Mouse (Mus musculus) testis, adult 2 months (tissue): Measurements from ENCODE around the gene Ldlrad3. TPM values are rescaled to one million over a fixed set of nuclear protein-coding genes. Genes with fewer than 3 reads are reported as not detected.

Experiments
- H3K27ac ChIP-seq: fragments of 200-500 bp; 2 replicates; pipeline ENCODE4 v1.5.1; 2012; ENCODE audit warnings: low read depth, low read length; ENCODE audit not compliant: control insufficient read depth, insufficient read depth
- H3K27me3 ChIP-seq: fragments of 200-500 bp; 2 replicates; pipeline ENCODE4 v1.6.1; 2012; ENCODE audit warnings: mild to moderate bottlenecking, low read length, moderate library complexity; ENCODE audit not compliant: control insufficient read depth, insufficient read depth
- H3K36me3 ChIP-seq: fragments of 200-500 bp; 2 replicates; pipeline ENCODE4 v1.6.1; 2012; ENCODE audit warnings: mild to moderate bottlenecking, low read length; ENCODE audit not compliant: control insufficient read depth, insufficient read depth
- H3K4me1 ChIP-seq: fragments of 200-500 bp; 2 replicates; pipeline ENCODE4 v1.6.1; 2012; ENCODE audit warnings: low read length; ENCODE audit not compliant: control insufficient read depth, insufficient read depth
- H3K4me3 ChIP-seq: fragments of 200-500 bp; 2 replicates; pipeline ENCODE4 v1.5.1; 2012; ENCODE audit warnings: low read depth, mild to moderate bottlenecking, low read length, moderate library complexity, mixed read lengths; ENCODE audit not compliant: control insufficient read depth
- CTCF ChIP-seq: fragments of 200-500 bp; IDR thresholded peaks from 2 replicates; pipeline ENCODE4 v1.5.1; 2012; ENCODE audit warnings: low read depth, mild to moderate bottlenecking, inconsistent platforms, low read length, moderate library complexity; ENCODE audit not compliant: control insufficient read depth, insufficient read depth, insufficient replicate concordance
- POLR2A ChIP-seq: fragments of 200-500 bp; IDR thresholded peaks from 2 replicates; pipeline ENCODE4 v1.6.1; 2012; ENCODE audit warnings: low read depth, mild to moderate bottlenecking, inconsistent platforms, low read length, moderate library complexity; ENCODE audit not compliant: control insufficient read depth
- polyA plus RNA-seq: library from polyadenylated mRNA; depleted of rRNA; stranded (reverse); fragments of >200 nt; gene quantifications from 2 replicates; pipeline ENCODE4 v1.2.3, GENCODE M21; 2012

Ldlrad3 gene
- polyA plus RNA-seq, 1 experiment, result 1.8 TPM

GRCm38 (mm10) chr2:102001661-102002060 is 184.5 kb downstream of the Ldlrad3 start:
- TF ChIP-seq POLR2A (no peak), CTCF (no peak)
- H3K27me3 ChIP-seq, result no peaks in the 10 kb centered on the region
- no peaks in the 10 kb centered on the region for H3K36me3 ChIP-seq
- H3K4me3 ChIP-seq, result no peak overlapping the region
- H3K27ac ChIP-seq, result no peak overlapping the region
- H3K4me1 ChIP-seq, result no peaks in the 10 kb centered on the region

GRCm38 (mm10) chr2:101998911-101999572 is 187.1 kb downstream of the Ldlrad3 start:
- Histone ChIP-seq H3K36me3 (no peaks in the 10 kb centered on the region), H3K27me3 (no peaks in the 10 kb centered on the region), H3K4me3 (no peak overlapping the region), H3K27ac (no peak overlapping the region), H3K4me1 (no peaks in the 10 kb centered on the region)
- TF ChIP-seq CTCF (no peak), POLR2A (no peak)

DNA sequence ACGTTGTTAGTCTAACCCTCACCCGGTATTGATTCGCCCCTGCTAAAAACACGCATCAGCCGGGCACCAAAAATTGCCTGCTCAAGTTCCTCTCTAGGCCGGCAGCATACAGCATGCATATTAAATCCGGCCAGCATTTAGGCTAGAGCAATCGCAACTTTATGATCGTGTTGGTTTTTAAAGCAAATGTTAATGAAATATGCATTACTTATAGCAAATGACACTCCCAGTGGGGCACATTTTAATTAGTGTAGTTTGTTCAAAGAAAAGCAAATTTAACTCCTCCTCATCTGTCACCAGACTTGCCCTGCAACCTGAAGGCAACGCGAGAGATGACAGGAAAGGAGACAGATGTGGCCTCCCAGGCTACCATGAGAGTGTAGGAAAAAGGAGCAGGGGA is 189.2 kb downstream of the Ldlrad3 start:
- no peak overlapping the region for H3K27ac ChIP-seq
- TF ChIP-seq POLR2A (no peak), CTCF (no peak)

DNA sequence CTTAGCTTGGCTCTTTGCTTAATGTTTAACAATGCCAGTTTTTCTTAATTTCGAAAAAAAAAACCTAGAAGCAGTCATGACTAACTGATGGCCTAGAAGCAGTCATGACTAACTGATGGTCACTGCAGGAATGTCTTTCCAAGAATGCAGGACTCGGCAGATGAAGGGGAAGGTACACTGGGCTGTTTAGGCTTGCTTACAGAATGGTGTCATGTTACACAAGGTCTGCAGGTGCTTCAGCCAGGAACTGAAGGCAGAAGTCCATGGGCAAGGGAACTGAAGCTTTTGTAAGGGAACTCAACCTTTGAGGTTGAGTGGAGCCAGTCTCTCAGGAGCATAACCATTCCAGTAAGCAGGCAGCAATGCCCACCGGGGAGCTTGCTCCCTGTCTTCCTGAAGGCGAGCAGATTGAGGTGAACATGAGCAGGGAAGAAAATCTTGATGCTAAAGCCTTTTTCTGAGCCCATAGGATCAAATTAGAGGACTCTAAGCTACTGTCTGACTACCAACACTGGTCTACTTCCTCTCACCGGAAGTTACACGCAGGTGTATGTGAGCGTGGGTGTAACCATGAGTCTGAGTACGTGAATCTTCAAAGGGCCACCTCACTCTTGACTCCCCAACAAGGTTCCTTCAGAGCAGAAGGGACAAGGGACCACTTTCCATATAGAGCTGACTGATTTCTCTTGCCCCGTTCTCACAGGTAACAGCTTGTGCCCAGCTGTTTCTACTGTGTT is 193.4 kb downstream of the Ldlrad3 start:
- Histone ChIP-seq H3K4me1 (no peaks in the 10 kb centered on the region), H3K27ac (no peak overlapping the region)

More for the DNA sequence above, 189.2 kb downstream of the Ldlrad3 start:
- H3K4me3 ChIP-seq, result no peak overlapping the region
- H3K27me3 ChIP-seq, result no peaks in the 10 kb centered on the region
- H3K36me3 ChIP-seq, result no peaks in the 10 kb centered on the region
- H3K4me1 ChIP-seq, result no peaks in the 10 kb centered on the region

GRCm38 (mm10) chr2:101991726-101992125 is 194.5 kb downstream of the Ldlrad3 start:
- H3K4me3 ChIP-seq, result no peak overlapping the region
- H3K4me1 ChIP-seq, result no peaks in the 10 kb centered on the region
- H3K27me3 ChIP-seq, result no peaks in the 10 kb centered on the region
- no peak for TF ChIP-seq POLR2A
- no peak for TF ChIP-seq CTCF
- H3K36me3 ChIP-seq, result no peaks in the 10 kb centered on the region
- no peak overlapping the region for H3K27ac ChIP-seq

More for the DNA sequence above, 193.4 kb downstream of the Ldlrad3 start:
- TF ChIP-seq POLR2A (no peak), CTCF (no peak)
- no peak overlapping the region for H3K4me3 ChIP-seq
- H3K27me3 ChIP-seq, result no peaks in the 10 kb centered on the region
- H3K36me3 ChIP-seq, result no peaks in the 10 kb centered on the region

- Histone ChIP-seq H3K27ac (no peak overlapping the region), H3K27me3 (no peaks in the 10 kb centered on the region), H3K4me3 (no peak overlapping the region), H3K36me3 (no peaks in the 10 kb centered on the region), H3K4me1 (no peaks in the 10 kb centered on the region)
- no peak for TF ChIP-seq POLR2A
- no peak for TF ChIP-seq CTCF
These were observed 199.7 kb downstream of the Ldlrad3 start for GRCm38 (mm10) chr2:101986344-101987087.
